Mouse (Mus musculus) lung, adult 2 months (tissue): ENCODE measurements around the gene Tspan17.

Experiments
- CTCF ChIP-seq: fragments of 200-500 bp; IDR thresholded peaks from 2 replicates; pipeline ENCODE4 v1.5.1; 2011; ENCODE audit warnings: mild to moderate bottlenecking, low read length, control low read depth; ENCODE audit not compliant: insufficient read depth
- POLR2A ChIP-seq: fragments of 200-500 bp; IDR thresholded peaks from 2 replicates; pipeline ENCODE4 v1.6.1; 2011; ENCODE audit warnings: low read depth, mild to moderate bottlenecking, control low read depth, low read length, borderline replicate concordance; ENCODE audit errors: extremely low read depth

DNA sequence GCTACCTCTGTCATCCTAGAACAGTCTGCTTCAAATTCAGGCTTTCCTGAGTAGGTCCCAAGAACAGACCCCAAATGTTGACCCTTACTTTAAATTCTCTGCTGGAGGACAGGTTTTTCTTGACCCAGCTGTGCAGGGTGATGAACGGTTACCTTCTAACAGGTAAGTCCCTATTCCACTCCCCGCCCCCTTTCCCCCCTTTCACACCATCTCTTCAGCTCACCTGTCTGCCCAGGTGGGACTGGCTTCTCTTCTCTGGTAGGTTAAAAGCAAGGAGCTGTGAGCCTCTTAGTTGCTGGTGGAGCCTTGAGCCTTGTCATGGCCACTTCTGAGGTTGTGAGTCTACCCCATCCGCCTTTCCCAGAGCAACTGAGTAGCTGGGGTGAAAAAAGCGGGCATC is 5.5 kb upstream of the Tspan17 start, which contains the start of gene Eif4e1b:
- no peak for TF ChIP-seq CTCF
- no peak for TF ChIP-seq POLR2A
